Mouse (Mus musculus) CH12.LX (cell line): ENCODE measurements at regions not wholly inside any gene's neighbourhood (a gene's known extent, or its start where the extent isn't known, plus 50 kb on each side); places are given as distances from the start of the nearest gene placed in this dataset.

Experiments
- DNase-seq: peaks from one replicate; pipeline ENCODE4 v3.0.0-alpha.2; 2013; ENCODE audit errors: extremely low read depth
- H3K27ac ChIP-seq: 2 replicates; pipeline ENCODE4 v1.5.1; 2012; ENCODE audit warnings: low read depth, mild to moderate bottlenecking, control low read depth, moderate library complexity; ENCODE audit not compliant: insufficient read depth
- H3K27me3 ChIP-seq: replicated peaks from 2 replicates; pipeline ENCODE3; 2012; ENCODE audit warnings: inconsistent platforms
- H3K36me3 ChIP-seq, 2 experiments: replicated peaks in 1 of 2; 2 replicates each; pipeline versions ENCODE3 to v1.6.1; 2012; ENCODE audit warnings: inconsistent platforms in 1 of 2, low read length in 1 of 2, mild to moderate bottlenecking in 1 of 2, mixed read lengths in 1 of 2, moderate library complexity in 1 of 2; ENCODE audit not compliant: control insufficient read depth in 1 of 2, insufficient read depth in 1 of 2
- H3K4me1 ChIP-seq, 2 experiments: 2 replicates each; pipeline ENCODE4 v1.6.1; 2012; ENCODE audit warnings: inconsistent platforms in 1 of 2, moderate library complexity in 1 of 2; ENCODE audit not compliant: insufficient read depth in 2 of 2, control insufficient read depth in 1 of 2
- H3K4me2 ChIP-seq: 2 replicates; pipeline ENCODE4 v1.6.1; 2012; ENCODE audit warnings: low read depth, mild to moderate bottlenecking, control low read depth; ENCODE audit not compliant: poor library complexity, insufficient read depth, severe bottlenecking
- H3K4me3 ChIP-seq, 3 experiments: fragments of 150-350 bp in 1 of 3; sonication (generic) in 1 of 3; replicated peaks in 1 of 3; 2 replicates each; pipeline versions ENCODE3 to v1.5.1; 2011 to 2012; ENCODE audit warnings: low read depth in 2 of 3, low read length in 2 of 3, mild to moderate bottlenecking in 2 of 3, moderate library complexity in 2 of 3, control low read depth in 1 of 3, improper control_type of control experiment in 1 of 3, inconsistent platforms in 1 of 3, mixed read lengths in 1 of 3; ENCODE audit not compliant: poor library complexity in 1 of 3
- H3K79me2 ChIP-seq: replicated peaks from 2 replicates; pipeline ENCODE4 v1.6.1; 2012; ENCODE audit warnings: mild to moderate bottlenecking, moderate library complexity; ENCODE audit not compliant: control insufficient read depth, poor library complexity, insufficient read depth, severe bottlenecking; ENCODE audit errors: extremely low read depth
- H3K9ac ChIP-seq: 2 replicates; pipeline ENCODE4 v1.6.1; 2012; ENCODE audit warnings: low read depth, mild to moderate bottlenecking, control low read depth, moderate library complexity; ENCODE audit not compliant: insufficient read depth
- H3K9me3 ChIP-seq: replicated peaks from 2 replicates; pipeline ENCODE3; 2012; ENCODE audit warnings: low read length, inconsistent platforms, mixed read lengths
- CHD1 ChIP-seq: IDR thresholded peaks from 2 replicates; pipeline ENCODE4 v1.6.1; 2012; ENCODE audit warnings: low read depth, low read length, improper control_type of control experiment, inconsistent platforms
- CHD2 ChIP-seq: IDR thresholded peaks from 2 replicates; pipeline ENCODE4 v1.6.1; 2011; ENCODE audit warnings: low read length, improper control_type of control experiment
- E2F4 ChIP-seq: IDR thresholded peaks from 2 replicates; pipeline ENCODE4 v1.6.1; 2011; ENCODE audit warnings: low read depth, low read length, improper control_type of control experiment; ENCODE audit not compliant: insufficient replicate concordance
- EP300 ChIP-seq: IDR thresholded peaks from 2 replicates; pipeline ENCODE4 v1.6.1; 2011; ENCODE audit warnings: low read length, improper control_type of control experiment
- IRF4 ChIP-seq: IDR thresholded peaks from 2 replicates; pipeline ENCODE4 v1.6.1; 2014; ENCODE audit warnings: low read depth, mild to moderate bottlenecking, inconsistent platforms, low read length, improper control_type of control experiment
- JUN ChIP-seq: IDR thresholded peaks from 2 replicates; pipeline ENCODE4 v1.6.1; 2011; ENCODE audit warnings: low read depth, mild to moderate bottlenecking, low read length, improper control_type of control experiment, moderate library complexity; ENCODE audit not compliant: insufficient read depth
- KAT2A ChIP-seq: IDR thresholded peaks from 2 replicates; pipeline ENCODE4 v1.6.1; 2012; ENCODE audit warnings: low read length, improper control_type of control experiment, inconsistent platforms; ENCODE audit not compliant: insufficient replicate concordance
- MAFK ChIP-seq: IDR thresholded peaks from 2 replicates; pipeline ENCODE4 v1.6.1; 2011; ENCODE audit warnings: low read length, improper control_type of control experiment; ENCODE audit not compliant: insufficient replicate concordance
- MAX ChIP-seq: IDR thresholded peaks from 2 replicates; pipeline ENCODE4 v1.6.1; 2011; ENCODE audit warnings: low read length, improper control_type of control experiment
- MEF2A ChIP-seq: IDR thresholded peaks from 2 replicates; pipeline ENCODE4 v1.6.1; 2014; ENCODE audit warnings: low read depth, mild to moderate bottlenecking, inconsistent platforms, low read length, improper control_type of control experiment, borderline replicate concordance
- NRF1 ChIP-seq: IDR thresholded peaks from 2 replicates; pipeline ENCODE4 v1.6.1; 2014; ENCODE audit warnings: low read depth, mild to moderate bottlenecking, inconsistent platforms, low read length, improper control_type of control experiment, moderate library complexity
- PAX5 ChIP-seq: IDR thresholded peaks from 2 replicates; pipeline ENCODE4 v1.6.1; 2012; ENCODE audit warnings: low read length, inconsistent platforms, mixed read lengths
- POLR2AphosphoS2 ChIP-seq: IDR thresholded peaks from 2 replicates; pipeline ENCODE4 v1.6.1; 2011; ENCODE audit warnings: low read depth, low read length, improper control_type of control experiment
- RAD21 ChIP-seq: IDR thresholded peaks from 2 replicates; pipeline ENCODE4 v1.6.1; 2011; ENCODE audit warnings: low read depth, mild to moderate bottlenecking, low read length, improper control_type of control experiment, moderate library complexity
- RCOR1 ChIP-seq: conservative IDR thresholded peaks from 2 replicates; pipeline ENCODE4 v1.6.1; 2012; ENCODE audit warnings: low read depth, mild to moderate bottlenecking, inconsistent platforms, low read length, improper control_type of control experiment
- TCF12 ChIP-seq: IDR thresholded peaks from 2 replicates; pipeline ENCODE4 v1.6.1; 2014; ENCODE audit warnings: low read depth, mild to moderate bottlenecking, inconsistent platforms, low read length, improper control_type of control experiment
- UBTF ChIP-seq: IDR thresholded peaks from 2 replicates; pipeline ENCODE4 v1.6.1; 2012; ENCODE audit warnings: low read depth, mild to moderate bottlenecking, inconsistent platforms, low read length, improper control_type of control experiment, moderate library complexity
- USF1 ChIP-seq: IDR thresholded peaks from 2 replicates; pipeline ENCODE4 v1.6.1; 2014; ENCODE audit warnings: low read depth, mild to moderate bottlenecking, inconsistent platforms, low read length, improper control_type of control experiment
- USF2 ChIP-seq: conservative IDR thresholded peaks from 2 replicates; pipeline ENCODE4 v1.6.1; 2011; ENCODE audit warnings: low read depth, low read length, improper control_type of control experiment
- ZKSCAN1 ChIP-seq: IDR thresholded peaks from 2 replicates; pipeline ENCODE4 v1.6.1; 2012; ENCODE audit warnings: low read depth, inconsistent platforms, low read length, improper control_type of control experiment, borderline replicate concordance
- ZMIZ1 ChIP-seq: IDR thresholded peaks from 2 replicates; pipeline ENCODE4 v1.6.1; 2012; ENCODE audit warnings: low read depth, mild to moderate bottlenecking, inconsistent platforms, low read length, improper control_type of control experiment
- dilution Hi-C: fragments of 300-500 bp; cut with MboI; formaldehyde crosslinking; loops from 2 replicates; pipeline ENCODE4 v1.14.3; 2020; ENCODE audit warnings: low sequenced_read_pairs; ENCODE audit not compliant: extremely low pct_unique_long_range_greater_than_20kb, extremely low pct_ligation_motif_present
- in situ Hi-C: fragments of 300-500 bp; cut with MboI; formaldehyde crosslinking; loops from 3 replicates; pipeline ENCODE4 v1.14.3; 2019; ENCODE audit warnings: low sequenced_read_pairs, low pct_ligation_motif_present, low pct_unique_long_range_greater_than_20kb, mixed read lengths

GRCm38 (mm10) chr10:17529851-17530509 lies 193.0 kb upstream of the Cited2 start:
- H3K27me3 ChIP-seq: no peaks in the 10 kb centered on the region
- in situ Hi-C loops: no loop called here
- DNase-seq: no peak
- no peak overlapping the region for H3K4me3 ChIP-seq
- H3K4me2 ChIP-seq: no peak overlapping the region
- 0 out of 2 replicates have a peak, but pooled peaks cover 3% of the 10 kb centered on the region for H3K79me2 ChIP-seq
- H3K27ac ChIP-seq: no peak overlapping the region
- dilution Hi-C loops: no loop called here
- peaks cover 3 to 5% of the 10 kb centered on the region in 2 experiments; a peak in 3 of 4 replicates for H3K4me1 ChIP-seq
- no peak for TF ChIP-seq UBTF
- no peak for TF ChIP-seq NRF1
- no peak for TF ChIP-seq RCOR1
- TF ChIP-seq CHD1: no peak
- TF ChIP-seq IRF4: no peak
- no peak for TF ChIP-seq KAT2A
- no peak for TF ChIP-seq POLR2AphosphoS2
- no peak for TF ChIP-seq TCF12
- TF ChIP-seq USF1: no peak
- TF ChIP-seq RAD21: no peak
- no peak for TF ChIP-seq PAX5
- no peak for TF ChIP-seq JUN
- no peak for TF ChIP-seq USF2
- TF ChIP-seq CHD2: no peak
- TF ChIP-seq MEF2A: no peak
- no peak for TF ChIP-seq E2F4
- TF ChIP-seq, all 38 proteins: peak for 0
- no peaks in the 10 kb centered on the region for H3K9me3 ChIP-seq
- no peak overlapping the region for H3K9ac ChIP-seq
- peaks cover 0 to 4% of the 10 kb centered on the region in 2 experiments for H3K36me3 ChIP-seq

GRCm38 (mm10) chr10:17531021-17531420 lies 192.0 kb upstream of the Cited2 start:
- 0 out of 2 replicates have a peak, but pooled peaks cover 3% of the 10 kb centered on the region for H3K79me2 ChIP-seq
- dilution Hi-C loops: no loop called here
- no peak for DNase-seq
- H3K4me3 ChIP-seq: no peak overlapping the region
- H3K36me3 ChIP-seq: peaks cover 0 to 4% of the 10 kb centered on the region in 2 experiments
- no peak overlapping the region for H3K4me2 ChIP-seq
- in situ Hi-C loops: no loop called here
- H3K4me1 ChIP-seq: peaks cover 3 to 5% of the 10 kb centered on the region in 2 experiments; a peak in 3 of 4 replicates
- no peaks in the 10 kb centered on the region for H3K27me3 ChIP-seq
- H3K9ac ChIP-seq: no peak overlapping the region
- H3K9me3 ChIP-seq: no peaks in the 10 kb centered on the region
- H3K27ac ChIP-seq: no peak overlapping the region
- TF ChIP-seq MAFK: no peak
- TF ChIP-seq ZKSCAN1: no peak
- no peak for TF ChIP-seq JUN
- no peak for TF ChIP-seq EP300
- TF ChIP-seq MAX: no peak
- TF ChIP-seq ZMIZ1: no peak
